Mouse (Mus musculus) heart, adult 2 months (tissue): ENCODE results near the gene Dgkg. TPM values are rescaled to one million over a fixed set of nuclear protein-coding genes. Genes with fewer than 3 reads are reported as not detected.

Experiments used
- DNase-seq, 2 experiments: peaks; one replicate each; pipeline ENCODE4 v3.0.0; 2021
- H3K27ac ChIP-seq: fragments of 200-600 bp; 2 replicates; pipeline ENCODE4 v1.8.1; 2022
- H3K27me3 ChIP-seq: fragments of 200-500 bp; 2 replicates; pipeline ENCODE4 v1.6.1; 2012; ENCODE audit warnings: mild to moderate bottlenecking, low read length, inconsistent platforms, mixed read lengths; ENCODE audit not compliant: control insufficient read depth, insufficient read depth
- H3K36me3 ChIP-seq: fragments of 200-500 bp; 2 replicates; pipeline ENCODE4 v1.6.1; 2012; ENCODE audit warnings: low read length, inconsistent platforms; ENCODE audit not compliant: control insufficient read depth, insufficient read depth
- H3K4me1 ChIP-seq: fragments of 200-500 bp; 2 replicates; pipeline ENCODE4 v1.6.1; 2011; ENCODE audit warnings: low read length; ENCODE audit not compliant: control insufficient read depth, insufficient read depth
- H3K4me3 ChIP-seq: fragments of 200-600 bp; 2 replicates; pipeline ENCODE4 v1.8.1; 2022
- H3K79me2 ChIP-seq: fragments of 200-500 bp; replicated peaks from 2 replicates; pipeline ENCODE4 v1.6.1; 2012; ENCODE audit warnings: mild to moderate bottlenecking, inconsistent platforms, low read length, moderate library complexity, mixed read lengths; ENCODE audit not compliant: control insufficient read depth, insufficient read depth
- H3K9ac ChIP-seq: fragments of 200-500 bp; 2 replicates; pipeline ENCODE4 v1.6.1; 2012; ENCODE audit warnings: low read depth, mild to moderate bottlenecking, control low read depth, inconsistent platforms, low read length, mixed read lengths
- CTCF ChIP-seq: fragments of 200-600 bp; IDR thresholded peaks from 2 replicates; pipeline ENCODE4 v1.8.1; 2022; ENCODE audit warnings: antibody characterized with exemption, mild to moderate bottlenecking, moderate library complexity
- EP300 ChIP-seq: fragments of 200-500 bp; IDR thresholded peaks from 2 replicates; pipeline ENCODE4 v1.6.1; 2011; ENCODE audit warnings: low read depth, low read length, control low read depth; ENCODE audit not compliant: insufficient read depth
- POLR2A ChIP-seq: fragments of 200-500 bp; IDR thresholded peaks from 2 replicates; pipeline ENCODE4 v1.6.1; 2011; ENCODE audit warnings: mild to moderate bottlenecking, low read depth, low read length, control low read depth; ENCODE audit not compliant: insufficient read depth
- WGBS: fragments of 180-500 bp; shearing (Covaris S2); methylation state at CpG from one replicate; pipeline ENCODE4 v1.1.7; 2018; 5-methylcytosine and 5-hydroxymethylcytosine counted together
- intact Hi-C: fragments of 180-260 bp; cut with DNase I; formaldehyde crosslinking; loops from one replicate; pipeline ENCODE4 v1.15.1; 2025
- microRNA-seq, 2 experiments: library from miRNA; unstranded; fragments of <30 nt; microRNA quantifications; one replicate each; pipeline ENCODE4 v1.2.0; 2021
- polyA plus RNA-seq: library from polyadenylated mRNA; depleted of rRNA; stranded (reverse); fragments of >200 nt; gene quantifications from 2 replicates; pipeline ENCODE4 v1.2.3, GENCODE M21; 2012; rRNA removed
- total RNA-seq, 2 experiments: library from RNA; stranded (reverse); gene quantifications; 2 replicates each; pipeline ENCODE4 v1.2.3; 2021

Dgkg gene
- total and polyA plus RNA-seq, 3 experiments, result 0.25 to 0.96 (median 0.39) TPM

DNA sequence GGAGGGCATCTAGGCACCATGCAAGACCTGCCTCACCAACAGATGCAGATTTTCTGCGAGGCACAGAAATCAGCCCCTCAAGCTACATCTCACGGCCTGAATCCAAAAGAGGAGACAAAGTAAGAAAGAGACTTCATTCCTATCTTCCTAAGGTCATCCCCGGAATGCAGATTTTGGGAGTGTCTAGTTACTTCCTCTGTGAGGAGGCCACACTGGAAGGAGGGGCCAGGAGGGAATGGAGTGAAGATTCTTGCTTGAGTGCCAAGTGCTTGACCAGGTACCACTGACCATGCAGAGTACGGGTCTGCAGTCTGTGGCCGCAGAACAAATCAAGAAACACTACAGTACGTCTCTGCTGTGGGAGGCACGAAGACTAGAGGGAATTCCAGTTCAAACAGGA, 230.2 kb downstream of the Dgkg start:
- no peak overlapping the region for H3K9ac ChIP-seq
- H3K27ac ChIP-seq, result no peak overlapping the region
- intact Hi-C loops, result no loop called here
- H3K79me2 ChIP-seq, result no peaks in the 10 kb centered on the region
- peaks cover 3% of the 10 kb centered on the region; the same call in 1 of the 2 replicates for H3K4me1 ChIP-seq
- no peak overlapping the region for H3K4me3 ChIP-seq
- DNase-seq, result no peak
- no peak for TF ChIP-seq CTCF
- TF ChIP-seq POLR2A, result no peak
- no peak for TF ChIP-seq EP300
- no peaks in the 10 kb centered on the region for H3K27me3 ChIP-seq
- no peaks in the 10 kb centered on the region for H3K36me3 ChIP-seq
- 81% methylated on average over 7 of the region's 7 CpGs for WGBS

DNA sequence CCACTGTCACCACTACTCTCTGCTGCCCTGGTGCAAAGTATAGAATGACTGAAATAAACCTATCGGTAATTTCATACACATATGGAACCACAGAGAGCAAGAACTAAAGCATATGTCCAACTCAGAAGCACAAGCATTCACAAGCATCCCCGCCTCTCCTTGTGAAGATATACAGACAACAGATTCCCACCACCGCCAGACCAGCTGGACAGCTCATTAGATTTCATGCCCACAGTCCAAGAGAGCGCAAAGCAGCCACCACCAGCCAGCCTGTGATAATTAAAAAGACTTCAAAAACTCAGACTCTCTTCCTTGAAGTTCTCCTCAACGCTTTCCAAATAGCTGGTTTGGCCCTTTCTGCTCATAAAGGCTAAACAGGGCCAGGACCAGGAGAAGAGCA, 234.8 kb downstream of the Dgkg start:
- intact Hi-C loops, result no loop called here
- DNase-seq, result no peak
- Histone ChIP-seq H3K4me1 (no peaks in the 10 kb centered on the region), H3K4me3 (no peak overlapping the region), H3K36me3 (no peaks in the 10 kb centered on the region), H3K27ac (no peak overlapping the region), H3K9ac (no peak overlapping the region), H3K27me3 (no peaks in the 10 kb centered on the region), H3K79me2 (no peaks in the 10 kb centered on the region)
- 90% methylated on average over 5 of the region's 5 CpGs for WGBS
- TF ChIP-seq EP300 (no peak), POLR2A (no peak)

Small RNA genes within 50 kb of the gene (microRNA-seq; reads per million reads assigned to microRNA genes)
- gene Mir6362, result 0 reads per million in 2 experiments
- gene Mir8095, result 0 reads per million in 2 experiments

Other genes with a start within 250 kb of the Dgkg start
- 1 to 10 TPM; 6.9 to 10.0 TPM for gene Etv5, start 217.5 kb downstream of the Dgkg start, total RNA-seq
- gene Etv5, start 217.5 kb downstream of the Dgkg start, polyA plus RNA-seq, result 12.0 and 12.9 TPM in 2 replicates
- gene Crygs, start 154.4 kb upstream of the Dgkg start, total RNA-seq, result not detected
- not detected in 2 replicates for gene Crygs, start 154.4 kb upstream of the Dgkg start, polyA plus RNA-seq
- gene Tbccd1, start 200.4 kb upstream of the Dgkg start, total RNA-seq, result 10 to 100 TPM; 12.7 to 12.8 TPM
- gene Tbccd1, start 200.4 kb upstream of the Dgkg start, polyA plus RNA-seq, result 10.3 and 16.1 TPM in 2 replicates
- gene Dnajb11, start 200.6 kb upstream of the Dgkg start, total RNA-seq, result 10 to 100 TPM; 59.5 to 68.5 TPM
- gene Dnajb11, start 200.6 kb upstream of the Dgkg start, polyA plus RNA-seq, result 13.0 and 19.3 TPM in 2 replicates
- gene Ahsg, start 234.1 kb upstream of the Dgkg start, total RNA-seq, result 1 to 10 TPM; 8.0 to 8.6 TPM
- 15.1 and 19.3 TPM in 2 replicates for gene Ahsg, start 234.1 kb upstream of the Dgkg start, polyA plus RNA-seq